Mouse (Mus musculus): ENCODE results near the gene Psap. TPM values are rescaled to one million over a fixed set of nuclear protein-coding genes. Genes with fewer than 3 reads are reported as not detected.

Gene Psap
- polyA plus RNA-seq, 1 experiment from 2014 or later = 41.0 TPM

DNA sequence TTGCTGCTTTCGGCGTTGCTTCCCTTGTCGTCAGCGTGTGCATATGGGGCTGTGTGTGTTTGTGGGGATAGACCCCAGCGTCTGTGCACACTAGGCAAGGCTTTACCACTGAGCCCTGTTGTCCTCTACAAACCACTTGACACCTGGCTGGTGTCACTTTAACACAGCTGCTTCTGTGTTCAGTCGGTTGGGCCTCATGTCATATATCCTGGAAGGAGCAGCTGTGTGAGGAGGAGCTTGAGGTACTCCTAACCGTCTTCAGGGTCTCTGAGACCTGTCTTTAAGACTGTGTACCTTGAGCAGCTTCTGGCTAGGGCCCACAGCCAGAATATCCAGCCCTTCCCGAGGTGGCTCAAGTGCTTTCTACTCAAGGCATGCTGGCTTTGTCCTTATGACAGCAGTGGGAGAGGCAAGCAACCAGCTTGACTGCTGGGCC is 7.3 kb downstream of the Psap start:
- no peak for DNase-seq (ENCODE audit: low spot score)
- H3K36me3 ChIP-seq = peaks cover 11% of the 10 kb centered on the region; the same call in 1 of the 2 replicates
- H3K9me3 ChIP-seq (replicated peaks) = no peaks in the 10 kb centered on the region
- no peak overlapping the region for H3K4me3 ChIP-seq
- no peaks in the 10 kb centered on the region for H3K27me3 ChIP-seq (ENCODE audit: low read depth, poor library complexity, severe bottlenecking)
- H3K4me1 ChIP-seq = peaks cover 41% of the 10 kb centered on the region
- 67% methylated on average over 8 of the region's 8 CpGs for WGBS
- peak overlapping the region; percentile 3; the same call in 1 of the 2 replicates for H3K27ac ChIP-seq

DNA sequence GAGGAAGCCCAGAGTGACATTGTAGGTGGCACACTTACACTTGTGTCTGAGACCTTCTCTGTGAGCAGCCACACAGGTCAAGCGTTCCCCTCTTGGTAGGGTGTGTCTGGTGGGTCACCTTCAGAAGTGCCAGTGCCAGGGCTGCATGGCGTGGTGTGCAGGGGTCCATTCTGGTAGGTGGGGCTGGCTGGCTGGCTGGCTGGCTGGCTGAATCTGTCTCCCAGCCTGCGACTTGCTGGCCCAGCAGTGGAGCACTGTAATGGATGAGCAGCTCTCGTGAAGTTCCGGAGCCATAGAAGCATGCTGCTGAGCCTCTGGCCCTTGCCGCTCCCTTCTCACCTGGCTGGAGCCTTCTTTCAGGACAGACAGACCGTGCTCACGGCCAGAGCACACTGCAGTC is 7.8 kb downstream of the Psap start:
- H3K4me1 ChIP-seq = peaks cover 41% of the 10 kb centered on the region
- H3K27me3 ChIP-seq (ENCODE audit: low read depth, poor library complexity, severe bottlenecking) = no peaks in the 10 kb centered on the region
- H3K36me3 ChIP-seq = 0 out of 2 replicates have a peak, but pooled peaks cover 8% of the 10 kb centered on the region
- 90% methylated on average over 8 of the region's 8 CpGs for WGBS
- no peak overlapping the region for H3K4me3 ChIP-seq
- H3K9me3 ChIP-seq (replicated peaks) = no peaks in the 10 kb centered on the region
- peak overlapping the region; percentile 3; the same call in 1 of the 2 replicates for H3K27ac ChIP-seq
- no peak for DNase-seq (ENCODE audit: low spot score)

GRCm38 (mm10) chr10:60285676-60286372 is 8.4 kb downstream of the Psap start:
- peak; percentile 42 for DNase-seq (ENCODE audit: low spot score)
- Histone ChIP-seq H3K4me1 (peaks cover 45% of the 10 kb centered on the region), H3K4me3 (no peak overlapping the region), H3K27ac (0 out of 2 replicates have a peak overlapping the region, but pooled peaks have one; percentile 3), H3K27me3 (ENCODE audit: low read depth, poor library complexity, severe bottlenecking) (no peaks in the 10 kb centered on the region), H3K9me3 (replicated peaks) (no peaks in the 10 kb centered on the region), H3K36me3 (0 out of 2 replicates have a peak, but pooled peaks cover 8% of the 10 kb centered on the region)
- WGBS = 84% methylated on average over 14 of the region's 14 CpGs

DNA sequence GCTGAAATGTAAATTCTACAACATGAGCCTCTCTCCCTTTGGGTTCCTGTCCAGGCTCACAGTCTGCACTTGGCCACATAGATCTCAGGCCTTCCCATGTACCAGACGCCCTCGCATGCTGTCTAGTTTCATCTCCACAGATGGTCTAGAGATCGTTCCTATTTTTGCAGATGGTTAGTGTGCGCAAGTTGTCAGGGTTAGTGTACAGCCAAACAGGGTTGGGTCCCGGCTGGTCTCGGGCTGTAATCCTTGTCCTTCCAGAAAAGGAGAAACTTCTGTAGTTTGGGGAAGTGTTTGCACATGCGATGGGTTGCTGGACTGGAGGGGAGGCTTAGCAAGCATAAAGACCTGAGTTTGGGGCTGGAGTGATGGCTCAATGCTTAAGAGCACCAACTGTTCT is 9.1 kb downstream of the Psap start:
- no peak for DNase-seq (ENCODE audit: low spot score)
- no peaks in the 10 kb centered on the region for H3K27me3 ChIP-seq (ENCODE audit: low read depth, poor library complexity, severe bottlenecking)
- H3K27ac ChIP-seq = no peak overlapping the region
- H3K9me3 ChIP-seq (replicated peaks) = no peaks in the 10 kb centered on the region
- 96% methylated on average over 7 of the region's 7 CpGs for WGBS
- H3K36me3 ChIP-seq = peaks cover 9% of the 10 kb centered on the region
- H3K4me3 ChIP-seq = no peak overlapping the region
- H3K4me1 ChIP-seq = peaks cover 52% of the 10 kb centered on the region

DNA sequence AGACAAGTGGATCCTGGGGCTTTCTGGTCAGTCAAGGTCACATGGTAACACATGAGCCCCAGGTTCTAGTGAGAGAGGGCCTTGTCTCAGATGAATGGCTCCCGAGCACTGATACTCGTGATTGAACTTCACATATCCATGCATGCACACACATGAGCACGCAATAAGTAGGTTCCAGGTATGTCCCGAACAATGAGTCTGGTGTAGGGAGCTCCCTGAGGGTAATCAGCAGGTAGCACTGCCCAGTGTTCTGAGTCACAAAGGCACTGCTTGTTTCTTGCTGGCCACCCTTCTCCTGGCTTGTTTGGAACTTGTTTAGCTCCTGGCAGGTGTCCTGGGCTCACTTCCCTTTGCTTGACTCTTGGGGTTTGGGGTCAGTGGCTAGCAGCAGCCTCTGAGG is 9.7 kb downstream of the Psap start:
- Histone ChIP-seq H3K27ac (no peak overlapping the region), H3K9me3 (replicated peaks) (no peaks in the 10 kb centered on the region), H3K36me3 (peaks cover 12% of the 10 kb centered on the region), H3K4me3 (no peak overlapping the region), H3K27me3 (ENCODE audit: low read depth, poor library complexity, severe bottlenecking) (no peaks in the 10 kb centered on the region), H3K4me1 (peaks cover 53% of the 10 kb centered on the region)
- no peak for DNase-seq (ENCODE audit: low spot score)
- WGBS = 92% methylated on average over 4 of the region's 4 CpGs

DNA sequence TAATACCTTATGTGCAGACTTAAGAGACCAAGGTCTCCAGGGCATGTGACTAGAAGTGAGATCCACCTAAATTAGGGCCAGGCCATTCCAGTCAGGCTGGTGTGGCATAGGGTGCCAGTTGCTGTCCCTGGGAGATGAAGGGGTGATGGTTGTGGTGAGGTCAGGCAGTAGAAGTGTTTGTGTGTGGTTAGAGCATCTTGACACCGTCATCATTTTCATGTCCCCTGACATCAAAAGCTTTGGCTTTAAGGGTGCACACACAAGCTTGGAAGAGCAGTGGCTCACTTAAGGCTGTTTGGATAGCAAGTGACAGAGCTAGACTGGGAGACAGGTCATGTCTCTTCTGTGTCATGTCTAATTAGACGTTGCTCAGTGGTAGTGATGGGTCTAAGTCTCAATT is 10.3 kb downstream of the Psap start:
- WGBS = 86% methylated on average over 2 of the region's 2 CpGs
- no peak overlapping the region for H3K27ac ChIP-seq
- no peak overlapping the region for H3K4me3 ChIP-seq
- no peaks in the 10 kb centered on the region for H3K27me3 ChIP-seq (ENCODE audit: low read depth, poor library complexity, severe bottlenecking)
- DNase-seq (ENCODE audit: low spot score) = no peak
- peaks cover 16% of the 10 kb centered on the region for H3K36me3 ChIP-seq
- peaks cover 53% of the 10 kb centered on the region for H3K4me1 ChIP-seq
- H3K9me3 ChIP-seq (replicated peaks) = no peaks in the 10 kb centered on the region

DNA sequence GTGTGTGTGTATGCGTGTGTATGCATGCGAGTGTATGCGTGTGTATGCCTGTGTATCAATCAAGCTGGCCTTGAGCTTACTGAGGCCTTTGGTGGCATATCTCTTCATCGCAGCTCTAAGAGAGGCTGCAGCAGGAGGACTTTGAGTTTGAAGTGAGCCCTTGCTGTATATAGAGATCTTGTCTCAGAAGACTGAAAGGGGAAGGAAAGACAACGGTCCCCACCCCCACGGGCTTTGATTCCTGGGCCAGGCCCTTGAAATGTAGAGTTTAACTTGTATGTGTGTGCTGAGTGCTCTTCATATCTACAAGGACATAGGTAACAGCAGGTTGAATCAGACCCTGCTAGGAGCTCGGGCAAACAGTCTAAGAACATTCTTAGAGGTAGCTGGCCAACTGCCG is 11.8 kb downstream of the Psap start:
- no peak for DNase-seq (ENCODE audit: low spot score)
- Histone ChIP-seq H3K4me3 (no peak overlapping the region), H3K4me1 (peaks cover 46% of the 10 kb centered on the region), H3K36me3 (peaks cover 29% of the 10 kb centered on the region), H3K27me3 (ENCODE audit: low read depth, poor library complexity, severe bottlenecking) (no peaks in the 10 kb centered on the region), H3K9me3 (replicated peaks) (no peaks in the 10 kb centered on the region), H3K27ac (no peak overlapping the region)
- 91% methylated on average over 8 of the region's 8 CpGs for WGBS

DNA sequence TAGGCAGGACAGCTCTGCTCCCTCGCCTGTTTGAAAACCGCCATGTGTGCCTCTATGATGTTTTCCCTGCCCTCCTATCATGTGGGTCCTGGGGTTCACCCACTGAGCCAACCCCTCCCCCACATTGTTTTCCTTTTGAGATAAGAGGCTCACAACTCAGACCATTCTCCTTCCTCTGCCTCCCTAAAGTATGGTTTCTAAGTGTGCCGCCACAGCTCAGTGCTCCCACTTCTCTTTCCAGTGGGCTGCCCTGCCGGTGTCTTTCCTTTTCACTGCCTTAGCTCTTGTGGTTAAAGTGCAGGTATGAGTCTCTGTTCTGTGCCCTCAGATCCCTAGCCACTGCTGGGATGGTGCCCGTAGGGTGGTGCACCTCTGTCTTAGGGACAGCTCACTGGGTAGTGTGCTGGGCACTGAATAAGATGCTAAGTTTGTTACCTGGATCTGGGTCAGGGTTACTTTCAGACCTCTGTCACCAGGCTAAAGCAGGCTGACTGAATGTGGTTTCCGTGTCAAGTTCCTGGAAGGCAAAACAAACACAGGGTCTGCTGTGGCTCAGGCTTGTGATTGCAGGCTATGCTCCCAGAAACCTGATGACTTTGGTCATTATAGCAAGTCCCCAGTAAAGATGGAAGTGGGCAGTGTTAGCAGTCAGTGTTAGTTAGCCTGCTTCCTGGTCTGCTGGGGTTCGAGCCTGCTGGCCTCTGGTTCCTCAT is 12.8 kb downstream of the Psap start:
- Histone ChIP-seq H3K4me3 (no peak overlapping the region), H3K27ac (no peak overlapping the region), H3K9me3 (replicated peaks) (no peaks in the 10 kb centered on the region), H3K36me3 (peaks cover 38% of the 10 kb centered on the region), H3K27me3 (ENCODE audit: low read depth, poor library complexity, severe bottlenecking) (no peaks in the 10 kb centered on the region), H3K4me1 (peaks cover 37% of the 10 kb centered on the region)
- DNase-seq (ENCODE audit: low spot score) = no peak
- WGBS = 69% methylated on average over 7 of the region's 7 CpGs

GRCm38 (mm10) chr10:60290739-60291110 is 13.3 kb downstream of the Psap start:
- H3K4me1 ChIP-seq = peaks cover 31% of the 10 kb centered on the region
- no peak for DNase-seq (ENCODE audit: low spot score)
- H3K9me3 ChIP-seq (replicated peaks) = no peaks in the 10 kb centered on the region
- no peak overlapping the region for H3K27ac ChIP-seq
- no peaks in the 10 kb centered on the region for H3K27me3 ChIP-seq (ENCODE audit: low read depth, poor library complexity, severe bottlenecking)
- WGBS = 85% methylated on average over 8 of the region's 8 CpGs
- no peak overlapping the region for H3K4me3 ChIP-seq
- H3K36me3 ChIP-seq = peaks cover 44% of the 10 kb centered on the region

DNA sequence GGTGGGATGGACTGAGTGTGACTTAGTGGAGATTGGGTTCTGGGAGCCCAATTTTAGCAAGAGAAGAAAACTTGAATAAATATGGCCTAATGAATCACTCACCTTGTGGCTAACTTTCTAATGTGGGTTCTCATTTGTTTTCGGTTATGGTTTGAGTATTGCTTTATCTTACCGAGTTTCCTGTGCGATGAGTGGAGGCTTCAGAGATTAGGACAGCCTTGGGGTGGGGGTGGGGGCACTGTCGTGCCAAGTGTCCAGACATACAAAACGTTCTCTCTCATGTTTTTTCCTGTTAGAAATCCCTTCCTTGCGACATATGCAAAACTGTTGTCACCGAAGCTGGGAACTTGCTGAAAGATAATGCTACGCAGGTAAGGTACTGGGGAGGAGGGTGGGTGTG is 14.8 kb downstream of the Psap start:
- no peak overlapping the region for H3K4me3 ChIP-seq
- no peak for DNase-seq (ENCODE audit: low spot score)
- WGBS = 94% methylated on average over 8 of the region's 8 CpGs
- H3K27ac ChIP-seq = no peak overlapping the region
- peaks cover 56% of the 10 kb centered on the region for H3K36me3 ChIP-seq
- no peaks in the 10 kb centered on the region for H3K9me3 ChIP-seq (replicated peaks)
- H3K27me3 ChIP-seq (ENCODE audit: low read depth, poor library complexity, severe bottlenecking) = no peaks in the 10 kb centered on the region
- peaks cover 25% of the 10 kb centered on the region for H3K4me1 ChIP-seq

DNA sequence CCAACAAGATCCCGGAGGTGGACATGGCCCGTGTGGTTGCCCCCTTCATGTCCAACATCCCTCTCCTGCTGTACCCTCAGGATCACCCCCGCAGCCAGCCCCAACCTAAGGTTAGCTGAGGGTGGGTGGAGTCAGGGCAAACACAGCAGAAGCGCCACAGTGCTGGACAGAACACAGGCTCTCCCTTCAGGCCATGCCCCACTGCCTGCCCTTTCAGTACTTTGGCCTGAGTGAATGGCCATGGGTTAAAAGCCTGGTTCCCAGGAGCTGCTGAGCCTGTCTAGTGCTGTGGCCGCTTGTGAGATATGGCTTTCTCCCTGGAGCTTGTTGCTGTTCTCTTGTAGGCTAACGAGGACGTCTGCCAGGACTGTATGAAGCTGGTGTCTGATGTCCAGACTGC is 17.2 kb downstream of the Psap start:
- DNase-seq (ENCODE audit: low spot score) = no peak

DNA sequence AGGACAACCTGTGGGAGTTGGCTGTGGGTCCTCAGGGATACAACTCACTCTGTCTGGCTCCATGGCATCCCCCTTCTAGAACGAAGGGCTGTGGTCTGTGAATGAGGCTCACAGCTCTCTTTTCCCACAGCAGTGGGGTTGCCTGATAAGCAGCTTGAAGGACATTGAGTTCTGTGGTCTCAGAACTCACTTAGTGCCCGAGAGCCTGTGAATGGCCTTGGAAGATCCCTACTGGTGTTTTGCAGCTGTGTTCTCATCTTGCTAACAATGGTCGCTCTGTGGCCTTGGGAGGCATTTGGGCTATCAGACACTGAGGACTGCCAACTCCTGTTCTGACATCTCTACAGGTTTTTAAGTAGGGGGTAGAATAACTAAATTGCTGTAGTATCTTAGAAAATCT is 17.9 kb downstream of the Psap start:
- DNase-seq (ENCODE audit: low spot score) = no peak

More for the DNA sequence above, 17.2 kb downstream of the Psap start:
- Histone ChIP-seq H3K27ac (no peak overlapping the region), H3K4me3 (no peak overlapping the region), H3K9me3 (replicated peaks) (no peaks in the 10 kb centered on the region), H3K27me3 (ENCODE audit: low read depth, poor library complexity, severe bottlenecking) (no peaks in the 10 kb centered on the region), H3K36me3 (peaks cover 78% of the 10 kb centered on the region), H3K4me1 (peaks cover 18% of the 10 kb centered on the region)
- WGBS = 85% methylated on average over 7 of the region's 7 CpGs

DNA sequence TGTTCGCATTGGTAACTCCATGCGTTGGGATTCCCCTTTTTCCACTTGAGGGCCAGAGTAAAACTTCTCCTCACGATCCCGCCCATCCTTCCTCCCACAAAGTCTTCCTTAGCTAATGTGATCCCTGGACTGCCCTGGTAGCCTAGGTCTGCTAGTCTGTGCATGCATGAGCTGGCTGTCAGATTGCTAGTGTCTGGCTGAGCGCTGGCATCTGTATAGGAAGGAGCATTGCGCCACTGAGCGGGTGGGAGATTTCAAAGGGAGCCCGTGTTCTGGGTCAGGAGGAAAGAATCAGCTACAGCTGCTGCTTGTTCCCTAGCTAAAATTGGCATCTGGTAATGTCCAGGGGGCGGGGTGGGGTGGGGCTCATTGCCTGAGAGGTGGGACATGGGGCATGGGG is 18.6 kb downstream of the Psap start:
- whole genome bisulfite sequencing = 84% methylated on average over 9 of the region's 9 CpGs
- no peak overlapping the region for H3K27ac ChIP-seq
- peaks cover 92% of the 10 kb centered on the region for H3K36me3 ChIP-seq
- no peaks in the 10 kb centered on the region for H3K27me3 ChIP-seq (ENCODE audit: low read depth, poor library complexity, severe bottlenecking)
- no peaks in the 10 kb centered on the region for H3K9me3 ChIP-seq (replicated peaks)
- DNase-seq (ENCODE audit: low spot score) = no peak
- H3K4me1 ChIP-seq = peaks cover 6% of the 10 kb centered on the region; the same call in 1 of the 2 replicates
- no peak overlapping the region for H3K4me3 ChIP-seq

More for the DNA sequence above, 17.9 kb downstream of the Psap start:
- 90% methylated on average over 3 of the region's 3 CpGs for WGBS
- H3K4me1 ChIP-seq = peaks cover 12% of the 10 kb centered on the region
- no peak overlapping the region for H3K27ac ChIP-seq
- H3K4me3 ChIP-seq = no peak overlapping the region
- H3K9me3 ChIP-seq (replicated peaks) = no peaks in the 10 kb centered on the region
- H3K27me3 ChIP-seq (ENCODE audit: low read depth, poor library complexity, severe bottlenecking) = no peaks in the 10 kb centered on the region
- H3K36me3 ChIP-seq = peaks cover 85% of the 10 kb centered on the region

Measured in limb, embryonic 10.5 days (tissue).